Mouse (Mus musculus) urinary bladder, adult 18-20 months (tissue): ENCODE measurements around the gene Fam214a.

Experiments used
- DNase-seq, 2 experiments: peaks; one replicate each; pipeline ENCODE4 v3.0.0; 2022; ENCODE audit warnings: low spot score in 2 of 2, mixed read lengths in 2 of 2

Gene Fam214a

GRCm38 (mm10) chr9:75033141-75033540 lies 80.5 kb downstream of the Fam214a start:
- DNase-seq = no peak

DNA sequence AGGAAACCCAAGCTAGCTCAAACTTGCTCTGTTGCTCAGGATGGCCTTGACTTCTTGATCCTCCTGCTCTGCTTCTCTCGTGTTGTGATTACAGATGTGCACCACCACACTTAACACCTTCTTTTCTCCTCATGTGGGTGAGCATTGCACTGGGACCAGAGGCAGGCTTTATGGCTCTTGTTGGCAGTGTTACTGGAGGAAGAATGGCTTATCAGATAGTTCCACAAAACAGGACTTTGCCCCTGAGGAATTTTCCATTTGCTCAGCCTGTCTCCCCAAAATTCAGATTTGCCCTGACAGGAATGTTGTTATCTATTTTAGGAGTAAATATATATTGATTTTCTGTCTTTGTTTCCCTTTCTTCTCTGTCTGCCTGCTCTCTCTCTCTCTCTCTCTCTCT lies 82.0 kb downstream of the Fam214a start:
- DNase-seq = no peak

- no peak for DNase-seq
Measured at GRCm38 (mm10) chr9:75035944-75036343, 83.3 kb downstream of the Fam214a start.

GRCm38 (mm10) chr9:75037451-75038356 lies 85.0 kb downstream of the Fam214a start, which contains the start of gene Arpp19:
Gene Arpp19 (plus strand): TSS chr9:75037614.
- peak; percentile 68 to 77 for DNase-seq

DNA sequence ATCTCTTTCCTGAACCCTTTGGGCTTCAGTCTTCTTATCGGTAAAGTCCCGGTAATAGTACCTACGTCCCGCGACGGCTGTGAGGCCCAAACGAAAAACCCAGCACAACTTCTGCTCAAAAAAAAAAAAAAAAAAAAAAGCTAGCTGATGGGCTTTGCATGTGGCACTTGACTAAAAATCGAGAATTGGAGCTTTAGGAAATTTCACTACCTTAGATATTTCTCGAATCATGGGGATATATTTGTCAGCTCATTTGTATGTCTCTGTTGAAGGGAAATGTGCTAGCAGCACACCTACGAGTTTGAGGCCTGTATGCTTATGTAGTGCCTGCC lies 85.6 kb downstream of the Fam214a start:
- DNase-seq = no peak

DNA sequence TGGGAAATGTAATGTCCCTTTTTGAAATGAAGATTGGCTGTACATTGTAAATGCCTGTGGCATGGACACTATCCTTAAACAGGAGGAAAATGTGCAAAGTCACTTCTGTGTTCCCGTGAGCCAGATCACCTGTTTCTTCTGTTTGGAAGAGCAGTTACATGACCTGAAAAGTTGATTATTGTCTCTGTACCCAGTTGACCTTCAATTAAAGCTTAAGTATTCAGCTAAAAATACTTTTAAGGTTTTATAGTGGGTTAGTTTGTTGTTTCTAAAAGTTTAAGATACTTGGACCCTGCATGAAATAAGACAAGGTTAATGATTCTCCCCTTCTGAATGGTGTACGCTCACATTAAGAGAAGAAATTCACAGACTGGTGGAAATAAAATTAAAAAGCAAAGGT lies 87.9 kb downstream of the Fam214a start:
- DNase-seq = no peak

- DNase-seq = no peak
Measured at GRCm38 (mm10) chr9:75041840-75042525, 89.3 kb downstream of the Fam214a start.

DNA sequence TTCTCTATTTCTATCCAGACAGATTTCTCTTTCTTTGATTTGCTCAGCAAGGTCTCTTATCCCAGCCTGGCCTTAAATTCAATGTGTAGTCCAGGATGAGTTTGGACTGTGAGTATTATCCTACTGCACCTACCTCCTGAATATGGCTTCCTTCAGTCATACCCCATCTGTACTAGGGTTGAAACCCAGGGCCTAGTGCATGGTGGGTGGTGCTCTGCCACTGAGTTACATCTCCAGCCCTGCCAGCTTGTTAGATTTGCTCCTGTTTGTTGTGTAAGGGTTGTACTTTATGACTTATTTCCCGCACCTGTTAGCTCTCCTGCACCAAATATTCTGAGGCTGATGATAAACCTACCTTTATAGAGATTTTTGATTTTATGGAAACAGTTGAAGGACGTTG lies 90.5 kb downstream of the Fam214a start:
- no peak for DNase-seq

DNA sequence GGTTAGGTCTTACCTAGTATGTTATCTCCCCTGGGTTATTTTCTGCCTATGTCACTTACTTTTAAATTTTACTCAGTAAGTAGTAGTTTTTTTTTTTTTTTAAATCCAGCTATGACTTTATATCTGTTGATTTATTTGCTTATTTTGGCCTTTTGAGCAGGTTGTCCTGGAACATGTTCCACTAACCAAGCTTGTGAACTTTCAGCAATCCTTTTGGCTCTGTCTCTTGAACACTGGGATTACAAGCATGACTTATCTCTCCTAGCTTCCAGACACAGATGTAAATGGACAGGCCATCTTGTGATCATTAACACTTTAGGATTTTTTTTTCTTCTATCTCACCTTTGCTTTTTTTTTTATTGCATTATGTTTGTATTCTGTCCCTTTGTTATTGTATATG lies 94.4 kb downstream of the Fam214a start:
- no peak for DNase-seq

GRCm38 (mm10) chr9:75049100-75049499 lies 96.4 kb downstream of the Fam214a start:
- DNase-seq = no peak

GRCm38 (mm10) chr9:75050003-75050402 lies 97.3 kb downstream of the Fam214a start:
- peak; percentile 24 to 27 for DNase-seq

GRCm38 (mm10) chr9:75051841-75052240 lies 99.2 kb downstream of the Fam214a start:
- DNase-seq = no peak

- no peak for DNase-seq
Measured at GRCm38 (mm10) chr9:75055046-75055445, 102.4 kb downstream of the Fam214a start.

GRCm38 (mm10) chr9:75064678-75065331 lies 112.1 kb downstream of the Fam214a start:
- no peak for DNase-seq

DNA sequence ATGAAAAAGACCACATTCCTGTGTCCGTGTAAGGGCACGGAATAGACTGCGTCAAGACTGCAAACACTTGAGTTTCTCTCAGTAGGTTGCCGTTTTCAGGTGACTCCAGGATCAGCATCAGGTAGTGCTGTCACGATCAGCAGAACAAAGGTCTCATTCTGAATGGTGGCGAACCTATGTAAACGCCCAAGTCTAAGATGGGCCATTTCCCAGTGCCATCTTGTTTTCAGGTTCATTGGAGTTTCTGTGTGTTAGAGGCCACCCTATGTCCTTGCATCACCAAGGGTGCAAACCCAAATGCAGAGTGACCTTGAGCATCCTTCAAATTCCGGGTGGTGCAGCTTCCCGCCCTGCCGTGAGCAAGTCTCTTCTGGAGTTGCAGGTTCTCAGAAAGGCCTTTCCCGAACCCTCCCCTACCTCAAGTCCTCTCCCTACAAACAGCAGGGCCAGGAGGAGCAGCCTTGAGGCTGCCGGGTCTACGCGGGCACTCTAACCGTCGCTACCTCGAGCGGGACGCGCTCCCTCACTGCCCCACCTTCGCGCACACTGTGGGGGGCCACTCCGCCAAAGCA lies 117.9 kb downstream of the Fam214a start, which contains the start of gene Myo5a:
TSS of gene Myo5a (plus strand) at position 559 of the 572 bp plus-strand sequence.
- no peak for DNase-seq

DNA sequence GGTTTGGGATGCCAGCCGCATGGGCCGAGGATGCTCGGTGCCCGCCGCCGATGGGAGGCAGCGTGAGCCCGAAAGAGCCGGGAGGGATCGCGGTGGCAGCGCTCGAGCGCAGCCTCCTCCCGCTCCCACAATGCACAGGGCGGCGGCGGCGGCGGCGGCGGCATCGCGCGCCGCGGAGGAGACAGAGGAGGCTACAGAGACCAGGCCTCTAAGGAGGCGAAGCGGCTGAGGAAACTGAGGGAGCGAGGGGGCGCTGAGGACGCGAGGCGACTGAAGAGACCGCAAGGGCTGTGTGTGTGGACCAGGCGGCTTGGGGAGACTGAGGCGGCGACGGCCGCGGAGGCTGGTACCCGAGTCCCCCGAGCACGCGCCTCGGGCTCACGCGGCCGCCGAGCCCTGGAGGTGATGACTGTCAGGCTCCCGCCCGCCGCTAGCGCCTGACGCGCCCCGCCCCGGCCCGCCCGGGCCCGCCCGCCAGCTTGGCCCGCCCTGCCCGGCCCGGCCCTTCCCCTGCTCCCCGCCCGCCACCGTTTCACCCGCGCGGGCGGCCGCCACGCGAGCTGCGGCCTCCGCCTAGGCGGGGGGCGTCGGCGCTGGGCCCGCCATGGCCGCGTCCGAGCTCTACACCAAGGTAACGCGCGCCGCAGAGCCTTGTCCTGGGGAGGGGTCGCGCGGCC lies 118.5 kb downstream of the Fam214a start:
- peak; percentile 79 to 82 for DNase-seq

GRCm38 (mm10) chr9:75071706-75072192 lies 119.1 kb downstream of the Fam214a start:
- peak in 1 of 2 experiments; percentile 14 for DNase-seq

DNA sequence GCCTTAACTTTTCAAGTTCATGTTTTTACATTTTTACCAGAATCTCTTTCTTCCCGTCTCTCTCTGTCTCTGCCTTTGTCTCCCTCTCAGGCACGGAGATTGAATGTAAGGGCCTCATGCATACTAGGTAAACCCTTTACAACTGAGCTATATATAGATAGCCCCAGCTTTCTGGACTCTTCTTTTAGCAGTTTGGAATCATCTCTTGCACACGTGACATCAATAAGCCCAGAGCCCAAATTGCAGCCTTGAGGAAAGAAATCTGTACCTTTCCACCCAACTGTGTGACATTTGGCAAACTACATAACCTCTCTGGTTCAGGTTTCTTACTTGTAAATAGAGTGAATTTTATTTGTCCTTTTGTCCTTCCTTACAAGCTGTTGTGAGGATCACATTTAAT lies 119.7 kb downstream of the Fam214a start:
- no peak for DNase-seq

- DNase-seq = no peak
Measured at GRCm38 (mm10) chr9:75077191-75077590, 124.5 kb downstream of the Fam214a start.
